Mouse (Mus musculus) WW6 (cell line): ENCODE measurements around the gene Gm21119.
"Not testable (repeated sequence)": the region's sequence is repeated elsewhere in the genome, so short reads cannot be mapped to it uniquely, and the experiment has no call there.

Experiments used
- DNase-seq: peaks from one replicate; pipeline ENCODE4 v3.0.0-alpha.2; 2013; ENCODE audit warnings: low read depth, low spot score

Gm21119 gene

GRCm38 (mm10) chr8:20652976-20653375, 38.3 kb downstream of the Gm21119 start:
- not testable (repeated sequence) for DNase-seq

DNA sequence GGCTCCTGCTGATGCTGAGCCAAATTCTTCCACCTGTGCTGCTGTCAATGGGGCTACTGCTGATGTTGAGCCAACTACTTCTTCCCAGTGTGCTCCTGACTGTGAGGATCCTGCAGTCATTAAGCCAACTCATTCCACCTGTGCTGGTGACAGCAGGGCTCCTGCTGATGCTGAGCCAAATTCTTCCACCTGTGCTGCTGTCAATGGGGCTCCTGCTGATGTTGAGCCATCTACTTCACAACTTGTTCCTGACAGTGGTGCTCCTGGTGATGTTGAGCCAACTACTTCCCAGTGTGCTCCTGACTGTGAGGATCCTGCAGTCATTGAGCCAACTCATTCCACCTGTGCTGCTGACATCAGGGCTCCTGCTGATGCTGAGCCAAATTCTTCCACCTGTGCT, 63.7 kb downstream of the Gm21119 start:
- not testable (repeated sequence) for DNase-seq
